Mouse (Mus musculus) megakaryocyte, embryonic 14.5 days (primary cell): ENCODE measurements around the gene Slc6a15.

Experiments used
- FLI1 ChIP-seq: IDR thresholded peaks from 2 replicates; pipeline ENCODE4 v1.6.1; 2012; ENCODE audit warnings: low read length, inconsistent platforms, mixed read lengths
- GATA1 ChIP-seq: IDR thresholded peaks from 3 replicates; pipeline ENCODE4 v1.6.1; 2012; ENCODE audit warnings: mixed read lengths, low read length, inconsistent platforms, borderline replicate concordance

GRCm38 (mm10) chr10:103368296-103369080 lies 905 bp downstream of the Slc6a15 start:
- no peak for TF ChIP-seq GATA1
- TF ChIP-seq FLI1, result no peak
